In genomic region chr17:28312232-28313211, GRCm38 (mm10) we compare ENCODE assay signal across 8 mouse cellular contexts. TPM values are rescaled to one million over a fixed set of nuclear protein-coding genes. Genes with fewer than 3 reads are reported as not detected.
DNase-seq lines count a peak whose midpoint lies in the region; ATAC-seq and TF ChIP-seq lines count a peak whose summit lies in the region.

No protein-coding gene starts in this region.

- no peak overlapping the region for H3K27ac ChIP-seq in left cerebral cortex, adult 2 months
- peak overlapping the region in 1 of 2 experiments; percentile 37; a peak in 1 of 4 replicates for H3K27ac ChIP-seq in heart, embryonic 14.5 days (replicated peaks in 1 of 2; ENCODE audit: control insufficient read depth in 1 of 2, insufficient read depth in 1 of 2, low read depth in 2 of 2, low read length in 2 of 2)
- H3K27ac ChIP-seq in limb, embryonic 13.5 days: no peak overlapping the region; the same call in 1 of the 2 replicates

- H3K79me2 ChIP-seq in myocyte (ENCODE audit: control insufficient read depth, insufficient read depth): peaks cover 15% of the 10 kb centered on the region

- H3K9me3 ChIP-seq in heart, embryonic 14.5 days (ENCODE audit: control insufficient read depth, low read length): no peaks in the 10 kb centered on the region
- no peaks in the 10 kb centered on the region for H3K9me3 ChIP-seq in limb, embryonic 13.5 days

- intact Hi-C loops in left cerebral cortex, adult 2 months (cut with DNase I): no loop called here

- no peak for ATAC-seq in heart, embryonic 14.5 days (ENCODE audit: insufficient number of reproducible peaks, insufficient read depth, low FRiP score, low read depth)
- peak; percentile 13 for ATAC-seq in limb, embryonic 13.5 days (ENCODE audit: low FRiP score, low read depth)

- peak overlapping the region; percentile 59 for H3K4me2 ChIP-seq in heart, embryonic 14.5 days (ENCODE audit: low read length)
- H3K4me2 ChIP-seq in limb, embryonic 13.5 days (replicated peaks): peak overlapping the region; percentile 54
- peak overlapping the region; percentile 77 for H3K4me2 ChIP-seq in myocyte (ENCODE audit: low read depth)

- no peak for DNase-seq in left cerebral cortex, adult 2 months (ENCODE audit: extremely low spot score in 1 of 2, low spot score in 2 of 2)
- DNase-seq in left cerebral cortex, adult 8-10 months (ENCODE audit: low spot score in 2 of 2): no peak
- peak; percentile 66 for DNase-seq in cerebellum, adult 9-10 months
- no peak for DNase-seq in gastrocnemius, postnatal 25 days
- DNase-seq in layer of hippocampus, adult 9-10 months (ENCODE audit: low spot score): no peak

- TF ChIP-seq POLR2A in myocyte (IDR thresholded peaks at IDR 0.05; ENCODE audit: insufficient read length, low read depth): no peak

- WGBS in heart, embryonic 14.5 days: 22% methylated on average over 17 of the region's 17 CpGs
- 23% methylated on average over 17 of the region's 17 CpGs for WGBS in limb, embryonic 13.5 days

- H3ac ChIP-seq in myocyte (ENCODE audit: control insufficient read depth, insufficient read length): peak overlapping the region; percentile 62

- peak; percentile 30 for TF ChIP-seq CTCF in left cerebral cortex, adult 2 months (IDR thresholded peaks at IDR 0.05)

- H3K36me3 ChIP-seq in heart, embryonic 14.5 days (ENCODE audit: control insufficient read depth, insufficient read depth, low read length): peaks cover 19% of the 10 kb centered on the region
- H3K36me3 ChIP-seq in limb, embryonic 13.5 days: peaks cover 21% of the 10 kb centered on the region
- H3K36me3 ChIP-seq in myocyte (ENCODE audit: control insufficient read depth, insufficient read depth): no peaks in the 10 kb centered on the region

- H3K4me3 ChIP-seq in left cerebral cortex, adult 2 months: peak overlapping the region; percentile 74
- H3K4me3 ChIP-seq in heart, embryonic 14.5 days (ENCODE audit: control insufficient read depth in 1 of 2, insufficient read depth in 1 of 2, low read depth in 1 of 2, low read length in 2 of 2): peak overlapping the region; percentile 41 to 86
- peak overlapping the region; percentile 78 for H3K4me3 ChIP-seq in limb, embryonic 13.5 days
- H3K4me3 ChIP-seq in myocyte: peak overlapping the region; percentile 38

- peak overlapping the region; percentile 50 for H3K9ac ChIP-seq in heart, embryonic 14.5 days (ENCODE audit: low read length)
- peak overlapping the region; percentile 50; the same call in 1 of the 2 replicates for H3K9ac ChIP-seq in limb, embryonic 13.5 days

- H3K27me3 ChIP-seq in heart, embryonic 14.5 days (ENCODE audit: control insufficient read depth, insufficient read depth, low read length): no peaks in the 10 kb centered on the region
- no peaks in the 10 kb centered on the region for H3K27me3 ChIP-seq in limb, embryonic 13.5 days
- H3K27me3 ChIP-seq in myocyte (ENCODE audit: control insufficient read depth, insufficient read depth, insufficient read length): no peaks in the 10 kb centered on the region

- H3K4me1 ChIP-seq in heart, embryonic 14.5 days (ENCODE audit: control insufficient read depth in 2 of 2, insufficient read depth in 2 of 2, low read length in 2 of 2): peaks cover 7 to 22% of the 10 kb centered on the region in 2 experiments
- peaks cover 34% of the 10 kb centered on the region for H3K4me1 ChIP-seq in limb, embryonic 13.5 days

TF ChIP-seq in myocyte, 11 proteins besides CTCF, POLR2A, EP300 and RAD21:
- no peak for TF ChIP-seq CEBPB (IDR thresholded peaks at IDR 0.05; ENCODE audit: insufficient read depth, poor library complexity, severe bottlenecking)
- no peak for TF ChIP-seq SRF (IDR thresholded peaks at IDR 0.05; ENCODE audit: control insufficient read depth, insufficient read length, low read depth)
- TF ChIP-seq MYOG (IDR thresholded peaks at IDR 0.05; ENCODE audit: control insufficient read depth in 1 of 3, insufficient read depth in 1 of 3, insufficient read length in 2 of 3, low read depth in 2 of 3): no peak
- no peak for TF ChIP-seq USF1 (IDR thresholded peaks at IDR 0.05; ENCODE audit: low read depth)
- TF ChIP-seq TCF3 (IDR thresholded peaks at IDR 0.05; ENCODE audit: insufficient read length, low read depth): no peak
- no peak for TF ChIP-seq TCF12 (IDR thresholded peaks at IDR 0.05; ENCODE audit: insufficient read depth, poor library complexity, severe bottlenecking)
- TF ChIP-seq MAX (IDR thresholded peaks at IDR 0.05; ENCODE audit: low read depth): no peak
- no peak for TF ChIP-seq POLR2AphosphoS2 (IDR thresholded peaks at IDR 0.05; ENCODE audit: insufficient read length, low read depth)
- TF ChIP-seq REST (IDR thresholded peaks at IDR 0.05; ENCODE audit: insufficient read depth, insufficient read length): no peak
- no peak for TF ChIP-seq E2F4 (IDR thresholded peaks at IDR 0.05; ENCODE audit: insufficient read depth)
- no peak for TF ChIP-seq MYOD1 (IDR thresholded peaks at IDR 0.05; ENCODE audit: control insufficient read depth in 1 of 3, insufficient read length in 2 of 3, low read depth in 2 of 3)

RNA-seq across cellular contexts. Expression of gene Fance, which starts 0.8 kb away (rescaled TPM):
- 10 to 100 TPM; 21.5 to 26.1 TPM for total RNA-seq in left cerebral cortex, adult 2 months (2021)
- total RNA-seq in left cerebral cortex, adult 8-10 months (2022): 10 to 100 TPM; 29.4 to 31.2 (median 30.5) TPM
- polyA plus RNA-seq in heart, embryonic 14.5 days (2014; fragmentation: Nextera tagmentation; extraction: Ambion mirVana): 17.8 and 19.5 TPM in 2 replicates
- 36.0 and 37.3 TPM in 2 replicates for polyA plus RNA-seq in limb, embryonic 13.5 days (2015; fragmentation: Nextera tagmentation; extraction: Ambion mirVana)
- polyA plus RNA-seq in myocyte (2012; fragmentation: generic; extraction: Trizol): 28.5 TPM
- total RNA-seq in gastrocnemius, postnatal 25 days (2021): 10 to 100 TPM in 1 of 2 experiments, 1 to 10 TPM in 1; 9.2 to 11.6 TPM

RNA-seq across cellular contexts. Expression of gene Rpl10a, which starts 15.7 kb away (rescaled TPM):
- 100 to 1,000 TPM; 302 to 309 TPM for total RNA-seq in left cerebral cortex, adult 2 months (2021)
- total RNA-seq in left cerebral cortex, adult 8-10 months (2022): 100 to 1,000 TPM; 323 to 368 (median 355) TPM
- 440 and 513 TPM in 2 replicates for polyA plus RNA-seq in heart, embryonic 14.5 days (2014; fragmentation: Nextera tagmentation; extraction: Ambion mirVana)
- polyA plus RNA-seq in limb, embryonic 13.5 days (2015; fragmentation: Nextera tagmentation; extraction: Ambion mirVana): 580 and 609 TPM in 2 replicates
- 2,984 TPM for polyA plus RNA-seq in myocyte (2012; fragmentation: generic; extraction: Trizol)
- total RNA-seq in gastrocnemius, postnatal 25 days (2021): 100 to 1,000 TPM; 364 to 390 TPM

RNA-seq across cellular contexts. Expression of gene Tead3, which starts 38.1 kb away (rescaled TPM):
- total RNA-seq in left cerebral cortex, adult 2 months (2021): 1 to 10 TPM; 2.9 to 3.0 TPM
- total RNA-seq in left cerebral cortex, adult 8-10 months (2022): 1 to 10 TPM; 2.3 to 4.0 (median 3.0) TPM
- 5.4 and 7.2 TPM in 2 replicates for polyA plus RNA-seq in heart, embryonic 14.5 days (2014; fragmentation: Nextera tagmentation; extraction: Ambion mirVana)
- 14.9 and 15.4 TPM in 2 replicates for polyA plus RNA-seq in limb, embryonic 13.5 days (2015; fragmentation: Nextera tagmentation; extraction: Ambion mirVana)
- 20.1 TPM for polyA plus RNA-seq in myocyte (2012; fragmentation: generic; extraction: Trizol)
- 1 to 10 TPM; 6.9 to 8.8 TPM for total RNA-seq in gastrocnemius, postnatal 25 days (2021)

RNA-seq across cellular contexts. Expression of gene Tulp1, which starts 52.5 kb away (rescaled TPM):
- total RNA-seq in left cerebral cortex, adult 2 months (2021): not detected
- total RNA-seq in left cerebral cortex, adult 8-10 months (2022): under 1 TPM in 1 of 4 experiments, not detected in 3; 0.27 TPM
- 3.3 and 3.4 TPM in 2 replicates for polyA plus RNA-seq in heart, embryonic 14.5 days (2014; fragmentation: Nextera tagmentation; extraction: Ambion mirVana)
- polyA plus RNA-seq in limb, embryonic 13.5 days (2015; fragmentation: Nextera tagmentation; extraction: Ambion mirVana): 7.1 and 7.5 TPM in 2 replicates
- not detected for polyA plus RNA-seq in myocyte (2012; fragmentation: generic; extraction: Trizol)
- not detected for total RNA-seq in gastrocnemius, postnatal 25 days (2021)
